Mouse (Mus musculus) hindbrain, embryonic 12.5 days (tissue): Measurements from ENCODE around the gene Slc35d2. TPM values are rescaled to one million over a fixed set of nuclear protein-coding genes. Genes with fewer than 3 reads are reported as not detected.

Experiments used
- ATAC-seq: fragments of 200-750 bp; cut with Nextera tagmentation; 2 replicates; pipeline ENCODE4 v1.8.0; 2017; ENCODE audit warnings: moderate TSS enrichment; ENCODE audit not compliant: low FRiP score
- H3K27ac ChIP-seq: fragments of 300-500 bp; sonication (generic); 2 replicates; pipeline ENCODE4 v1.5.1; 2016; ENCODE audit warnings: mild to moderate bottlenecking
- H3K27me3 ChIP-seq: fragments of 300-500 bp; sonication (generic); 2 replicates; pipeline ENCODE4 v1.6.1; 2016; ENCODE audit warnings: mild to moderate bottlenecking
- H3K36me3 ChIP-seq: fragments of 300-500 bp; sonication (generic); 2 replicates; pipeline ENCODE4 v1.6.1; 2016; ENCODE audit warnings: mild to moderate bottlenecking
- H3K4me1 ChIP-seq: fragments of 300-500 bp; sonication (generic); 2 replicates; pipeline ENCODE4 v1.6.1; 2016
- H3K4me2 ChIP-seq: fragments of 300-500 bp; sonication (generic); replicated peaks from 2 replicates; pipeline ENCODE4 v1.6.1; 2016; ENCODE audit warnings: mild to moderate bottlenecking
- H3K4me3 ChIP-seq: fragments of 300-500 bp; sonication (generic); 2 replicates; pipeline ENCODE4 v1.5.1; 2016; ENCODE audit warnings: mild to moderate bottlenecking
- H3K9ac ChIP-seq: fragments of 300-500 bp; sonication (generic); 2 replicates; pipeline ENCODE4 v1.6.1; 2016; ENCODE audit warnings: mild to moderate bottlenecking, moderate library complexity
- H3K9me3 ChIP-seq: fragments of 300-500 bp; sonication (generic); replicated peaks from 2 replicates; pipeline ENCODE4 v1.6.1; 2016; ENCODE audit warnings: mild to moderate bottlenecking
- WGBS: fragments of 180-500 bp; shearing (Covaris S2); methylation state at CpG from one replicate; pipeline ENCODE4 v1.1.7; 2016; 5-methylcytosine and 5-hydroxymethylcytosine counted together
- polyA plus RNA-seq: library from polyadenylated mRNA; unstranded; fragments of >200 nt; fragmentation: Nextera tagmentation; extraction: Ambion mirVana; gene quantifications from 2 replicates; pipeline ENCODE4 v1.2.1, GENCODE M21; 2016

The Slc35d2 gene
- polyA plus RNA-seq, 1 experiment from 2014 or later, result 5.9 TPM

- Histone ChIP-seq H3K9me3 (no peaks in the 10 kb centered on the region), H3K4me2 (peak within 1 kb of the TSS; percentile 77), H3K9ac (peak within 1 kb of the TSS; percentile 80), H3K4me3 (peak within 1 kb of the TSS; percentile 93), H3K4me1 (peaks cover 21% of the 10 kb centered on the region), H3K27ac (peak within 1 kb of the TSS; percentile 76), H3K27me3 (no peaks in the 10 kb centered on the region), H3K36me3 (no peaks in the 10 kb centered on the region)
- WGBS, result under 1% methylated on average over 54 of the region's 56 CpGs
- ATAC-seq, result peak; percentile 98
Measured at GRCm38 (mm10) chr13:64153083-64153682, 24.0 kb upstream of the Slc35d2 start, which contains the start of gene Zfp367. Zfp367 (minus strand) TSS chr13:64153202.

- peak overlapping the region; percentile 80 for H3K9ac ChIP-seq
- no peaks in the 10 kb centered on the region for H3K36me3 ChIP-seq
- H3K4me2 ChIP-seq, result peak overlapping the region; percentile 77
- ATAC-seq, result peak; percentile 65
- H3K9me3 ChIP-seq, result no peaks in the 10 kb centered on the region
- peak overlapping the region; percentile 93 for H3K4me3 ChIP-seq
- peaks cover 21% of the 10 kb centered on the region for H3K4me1 ChIP-seq
- under 1% methylated on average over 59 of the region's 61 CpGs for WGBS
- peak overlapping the region; percentile 76 for H3K27ac ChIP-seq
- no peaks in the 10 kb centered on the region for H3K27me3 ChIP-seq
Measured at GRCm38 (mm10) chr13:64152671-64153082, 23.5 kb upstream of the Slc35d2 start.

GRCm38 (mm10) chr13:64152241-64152669 lies 23.1 kb upstream of the Slc35d2 start:
- ATAC-seq, result peak; percentile 44
- H3K36me3 ChIP-seq, result no peaks in the 10 kb centered on the region
- peak overlapping the region; percentile 80 for H3K9ac ChIP-seq
- H3K9me3 ChIP-seq, result no peaks in the 10 kb centered on the region
- H3K4me2 ChIP-seq, result peak overlapping the region; percentile 77
- under 1% methylated on average over 40 of the region's 42 CpGs for WGBS
- H3K27me3 ChIP-seq, result no peaks in the 10 kb centered on the region
- H3K4me1 ChIP-seq, result peaks cover 21% of the 10 kb centered on the region
- peak overlapping the region; percentile 76 for H3K27ac ChIP-seq
- H3K4me3 ChIP-seq, result peak overlapping the region; percentile 93

GRCm38 (mm10) chr13:64150121-64150520 lies 21.0 kb upstream of the Slc35d2 start:
- WGBS, result 73% methylated on average over 5 of the region's 5 CpGs
- Histone ChIP-seq H3K9me3 (no peaks in the 10 kb centered on the region), H3K4me3 (no peak overlapping the region), H3K4me2 (peak overlapping the region; percentile 15; the same call in 1 of the 2 replicates), H3K36me3 (no peaks in the 10 kb centered on the region), H3K27me3 (no peaks in the 10 kb centered on the region), H3K4me1 (peaks cover 21% of the 10 kb centered on the region), H3K27ac (no peak overlapping the region), H3K9ac (no peak overlapping the region)
- no peak for ATAC-seq

GRCm38 (mm10) chr13:64129616-64130375 lies 628 bp upstream of the Slc35d2 start:
- no peaks in the 10 kb centered on the region for H3K27me3 ChIP-seq
- H3K4me2 ChIP-seq, result peak overlapping the region; percentile 88
- WGBS, result 44% methylated on average over 15 of the region's 15 CpGs
- ATAC-seq, result peak; percentile 72
- no peaks in the 10 kb centered on the region for H3K9me3 ChIP-seq
- H3K36me3 ChIP-seq, result no peaks in the 10 kb centered on the region
- H3K4me1 ChIP-seq, result 0 out of 2 replicates have a peak, but pooled peaks cover 6% of the 10 kb centered on the region
- peak overlapping the region; percentile 67 for H3K9ac ChIP-seq
- H3K4me3 ChIP-seq, result peak overlapping the region; percentile 55
- H3K27ac ChIP-seq, result no peak overlapping the region

GRCm38 (mm10) chr13:64126316-64126715 lies 2.9 kb downstream of the Slc35d2 start:
- no peak overlapping the region for H3K4me3 ChIP-seq
- H3K27ac ChIP-seq, result no peak overlapping the region
- ATAC-seq, result no peak
- 60% methylated on average over 4 of the region's 4 CpGs for WGBS
- 0 out of 2 replicates have a peak, but pooled peaks cover 9% of the 10 kb centered on the region for H3K9me3 ChIP-seq
- H3K4me2 ChIP-seq, result no peak overlapping the region
- no peak overlapping the region for H3K9ac ChIP-seq
- no peaks in the 10 kb centered on the region for H3K36me3 ChIP-seq
- H3K27me3 ChIP-seq, result no peaks in the 10 kb centered on the region
- H3K4me1 ChIP-seq, result 0 out of 2 replicates have a peak, but pooled peaks cover 6% of the 10 kb centered on the region

- WGBS, result 85% methylated on average over 6 of the region's 6 CpGs
- H3K27ac ChIP-seq, result no peak overlapping the region
- no peaks in the 10 kb centered on the region for H3K27me3 ChIP-seq
- 0 out of 2 replicates have a peak, but pooled peaks cover 9% of the 10 kb centered on the region for H3K9me3 ChIP-seq
- H3K36me3 ChIP-seq, result no peaks in the 10 kb centered on the region
- ATAC-seq, result no peak
- H3K4me2 ChIP-seq, result no peak overlapping the region
- 0 out of 2 replicates have a peak, but pooled peaks cover 6% of the 10 kb centered on the region for H3K4me1 ChIP-seq
- no peak overlapping the region for H3K4me3 ChIP-seq
- no peak overlapping the region for H3K9ac ChIP-seq
Measured at GRCm38 (mm10) chr13:64124886-64125285, 4.3 kb downstream of the Slc35d2 start.

GRCm38 (mm10) chr13:64123491-64124188 lies 5.5 kb downstream of the Slc35d2 start:
- ATAC-seq, result no peak
- Histone ChIP-seq H3K9me3 (0 out of 2 replicates have a peak, but pooled peaks cover 9% of the 10 kb centered on the region), H3K27me3 (no peaks in the 10 kb centered on the region), H3K27ac (no peak overlapping the region), H3K4me2 (no peak overlapping the region), H3K36me3 (no peaks in the 10 kb centered on the region), H3K4me1 (no peaks in the 10 kb centered on the region), H3K9ac (no peak overlapping the region), H3K4me3 (no peak overlapping the region)
- 27% methylated on average over 6 of the region's 6 CpGs for WGBS

GRCm38 (mm10) chr13:64120760-64121159 lies 8.4 kb downstream of the Slc35d2 start:
- Histone ChIP-seq H3K27me3 (no peaks in the 10 kb centered on the region), H3K9me3 (0 out of 2 replicates have a peak, but pooled peaks cover 9% of the 10 kb centered on the region), H3K4me1 (no peaks in the 10 kb centered on the region), H3K4me3 (no peak overlapping the region), H3K4me2 (no peak overlapping the region), H3K27ac (no peak overlapping the region), H3K36me3 (no peaks in the 10 kb centered on the region), H3K9ac (no peak overlapping the region)
- WGBS, result 59% methylated on average over 4 of the region's 4 CpGs
- no peak for ATAC-seq

GRCm38 (mm10) chr13:64117442-64117841 lies 11.7 kb downstream of the Slc35d2 start:
- Histone ChIP-seq H3K27me3 (no peaks in the 10 kb centered on the region), H3K27ac (no peak overlapping the region), H3K9me3 (no peaks in the 10 kb centered on the region), H3K4me1 (no peaks in the 10 kb centered on the region), H3K9ac (no peak overlapping the region), H3K36me3 (no peaks in the 10 kb centered on the region), H3K4me2 (no peak overlapping the region), H3K4me3 (no peak overlapping the region)
- no peak for ATAC-seq
- WGBS, result 53% methylated on average over 2 of the region's 2 CpGs

- H3K4me2 ChIP-seq, result no peak overlapping the region
- peaks cover 20% of the 10 kb centered on the region for H3K4me1 ChIP-seq
- H3K9me3 ChIP-seq, result no peaks in the 10 kb centered on the region
- WGBS, result 92% methylated on average over 1 of the region's 1 CpGs
- no peak for ATAC-seq
- H3K36me3 ChIP-seq, result no peaks in the 10 kb centered on the region
- no peak overlapping the region for H3K27ac ChIP-seq
- H3K9ac ChIP-seq, result no peak overlapping the region
- no peak overlapping the region for H3K4me3 ChIP-seq
- no peaks in the 10 kb centered on the region for H3K27me3 ChIP-seq
Measured at GRCm38 (mm10) chr13:64110421-64110820, 18.7 kb downstream of the Slc35d2 start.

- peak overlapping the region; percentile 35; the same call in 1 of the 2 replicates for H3K27ac ChIP-seq
- peaks cover 11% of the 10 kb centered on the region for H3K27me3 ChIP-seq
- no peaks in the 10 kb centered on the region for H3K36me3 ChIP-seq
- H3K4me3 ChIP-seq, result no peak overlapping the region
- peak; percentile 70 for ATAC-seq
- WGBS, result 11% methylated on average over 5 of the region's 5 CpGs
- no peaks in the 10 kb centered on the region for H3K9me3 ChIP-seq
- 0 out of 2 replicates have a peak overlapping the region, but pooled peaks have one; percentile 13 for H3K4me2 ChIP-seq
- peaks cover 20% of the 10 kb centered on the region for H3K4me1 ChIP-seq
- H3K9ac ChIP-seq, result no peak overlapping the region
Measured at GRCm38 (mm10) chr13:64108381-64108850, 20.8 kb downstream of the Slc35d2 start.
